Mouse (Mus musculus) gastrocnemius, postnatal 14 days (tissue): ENCODE data around the gene Nab2. TPM values are rescaled to one million over a fixed set of nuclear protein-coding genes. Genes with fewer than 3 reads are reported as not detected.
A peak's percentile ranks its signal among the peaks of the same experiment; 100 is the strongest.

Experiments used
- DNase-seq: peaks from one replicate; pipeline ENCODE4 v3.0.0; 2021; ENCODE audit warnings: mixed read lengths
- intact Hi-C: fragments of 180-260 bp; cut with DNase I; formaldehyde crosslinking; loops from one replicate; pipeline ENCODE4 v1.15.1; 2025; ENCODE audit warnings: low total_unique reads
- total RNA-seq, 2 experiments: library from RNA; stranded (reverse); gene quantifications; 2 replicates each; pipeline ENCODE4 v1.2.3; 2021

The Nab2 gene
- total RNA-seq, 2 experiments from 2014 or later, result 4.9 to 5.5 TPM

- intact Hi-C loops, result no loop called here
- no peak for DNase-seq
Measured at GRCm38 (mm10) chr10:127675859-127676398, 7.6 kb upstream of the Nab2 start.

GRCm38 (mm10) chr10:127674794-127675522 lies 6.6 kb upstream of the Nab2 start:
- intact Hi-C loops, result no loop called here
- peak; percentile 80 for DNase-seq

GRCm38 (mm10) chr10:127674046-127674655 lies 5.8 kb upstream of the Nab2 start:
- intact Hi-C loops, result no loop called here
- DNase-seq, result no peak

GRCm38 (mm10) chr10:127671276-127671675 lies 2.9 kb upstream of the Nab2 start:
- no peak for DNase-seq
- intact Hi-C loops, result no loop called here

GRCm38 (mm10) chr10:127670185-127670584 lies 1.8 kb upstream of the Nab2 start:
- no peak for DNase-seq
- intact Hi-C loops, result no loop called here

- DNase-seq, result no peak
- intact Hi-C loops, result no loop called here
Measured at GRCm38 (mm10) chr10:127669170-127669569, 802 bp upstream of the Nab2 start.

GRCm38 (mm10) chr10:127667269-127668092 lies 887 bp downstream of the Nab2 start:
- intact Hi-C loops, result no loop called here
- DNase-seq, result peak; percentile 94

- intact Hi-C loops, result no loop called here
Measured at GRCm38 (mm10) chr10:127666501-127667268, 1.7 kb downstream of the Nab2 start, which contains the start of gene Nemp1. TSS of gene Nemp1 (plus strand) at chr10:127666901.

GRCm38 (mm10) chr10:127665366-127666181 lies 2.8 kb downstream of the Nab2 start:
- no peak for DNase-seq
- intact Hi-C loops, result loop anchor here (2.0 kb wide), 1 partner anchor 21 kb away; no protein-coding TSS in a partner anchor

More at GRCm38 (mm10) chr10:127666501-127667268, 1.7 kb downstream of the Nab2 start, which contains the start of gene Nemp1:
- peak; percentile 89 for DNase-seq

GRCm38 (mm10) chr10:127664891-127665290 lies 3.5 kb downstream of the Nab2 start:
- intact Hi-C loops, result loop anchor here (2.0 kb wide), 1 partner anchor 20 kb away; no protein-coding TSS in a partner anchor
- no peak for DNase-seq

- intact Hi-C loops, result loop anchor here (2.0 kb wide), 1 partner anchor 19 kb away; no protein-coding TSS in a partner anchor
- DNase-seq, result no peak
Measured at GRCm38 (mm10) chr10:127664166-127664565, 4.2 kb downstream of the Nab2 start.

- intact Hi-C loops, result no loop called here
- no peak for DNase-seq
Measured at GRCm38 (mm10) chr10:127663590-127663989, 4.8 kb downstream of the Nab2 start.

- DNase-seq, result no peak
- intact Hi-C loops, result no loop called here
Measured at GRCm38 (mm10) chr10:127662666-127663253, 5.6 kb downstream of the Nab2 start.

GRCm38 (mm10) chr10:127661915-127662663 lies 6.3 kb downstream of the Nab2 start:
- intact Hi-C loops, result no loop called here
- DNase-seq, result peak; percentile 70

- intact Hi-C loops, result no loop called here
- DNase-seq, result no peak
Measured at GRCm38 (mm10) chr10:127661291-127661914, 7.0 kb downstream of the Nab2 start.

GRCm38 (mm10) chr10:127659551-127659950 lies 8.8 kb downstream of the Nab2 start:
- no peak for DNase-seq
- intact Hi-C loops, result loop anchor here (5.0 kb wide), 1 partner anchor 1203 kb away; no protein-coding TSS in a partner anchor
